Mouse (Mus musculus) mouse embryonic stem cell (cell line): ENCODE results near the gene Kctd18.

Source experiments
- in situ Hi-C, 2 experiments: fragments of 300-500 bp; cut with MboI; formaldehyde crosslinking; loops; 1 replicate in 1 of 2; 3 replicates in 1 of 2; pipeline ENCODE4 v1.14.3; 2019 to 2020; ENCODE audit warnings: low sequenced_read_pairs in 2 of 2, low pct_unique_long_range_greater_than_20kb in 1 of 2, mixed read lengths in 1 of 2; ENCODE audit not compliant: unreplicated experiment in 1 of 2

Gene Kctd18

GRCm38 (mm10) chr1:57996133-57996615, 22.6 kb downstream of the Kctd18 start:
- in situ Hi-C loops: no loop called here

- in situ Hi-C loops: no loop called here
Measured at GRCm38 (mm10) chr1:57995432-57996132, 23.2 kb downstream of the Kctd18 start, which contains the start of gene Sgo2a. TSS of gene Sgo2a (plus strand) at chr1:57995971.

GRCm38 (mm10) chr1:57991277-57991676, 27.5 kb downstream of the Kctd18 start:
- in situ Hi-C loops: no loop called here

GRCm38 (mm10) chr1:57989052-57989600, 29.6 kb downstream of the Kctd18 start:
- in situ Hi-C loops: no loop called here

- in situ Hi-C loops: no loop called here
Measured at GRCm38 (mm10) chr1:57976860-57977259, 41.9 kb downstream of the Kctd18 start.

GRCm38 (mm10) chr1:57971588-57971987, 47.2 kb downstream of the Kctd18 start:
- in situ Hi-C loops: loop anchor here in 1 of 2 experiments (25.0 kb wide), 1 partner anchor 559 kb away; the partner anchor contains the start of genes Maip1 and Tyw5

GRCm38 (mm10) chr1:57969327-57970271, 49.2 kb downstream of the Kctd18 start:
- in situ Hi-C loops: loop anchor here in 1 of 2 experiments (25.0 kb wide), 1 partner anchor 557 kb away; the partner anchor contains the start of genes Maip1 and Tyw5

- in situ Hi-C loops: loop anchor here (10.0 to 25.0 kb wide), 2 partner anchors 531 to 543 kb away; partner anchors contain the start of genes Maip1 (in 1 of the 2) and Tyw5 (in 1 of the 2)
Measured at GRCm38 (mm10) chr1:57955774-57956173, 63.0 kb downstream of the Kctd18 start.

GRCm38 (mm10) chr1:57954376-57954765, 64.4 kb downstream of the Kctd18 start:
- in situ Hi-C loops: loop anchor here (10.0 to 25.0 kb wide), 2 partner anchors 530 to 542 kb away; partner anchors contain the start of genes Maip1 (in 1 of the 2) and Tyw5 (in 1 of the 2)

- in situ Hi-C loops: loop anchor here (10.0 to 25.0 kb wide), 2 partner anchors 529 to 541 kb away; partner anchors contain the start of genes Maip1 (in 1 of the 2) and Tyw5 (in 1 of the 2)
Measured at GRCm38 (mm10) chr1:57953586-57954375, 65.0 kb downstream of the Kctd18 start.

GRCm38 (mm10) chr1:57952509-57952908, 66.2 kb downstream of the Kctd18 start:
- in situ Hi-C loops: loop anchor here (10.0 to 25.0 kb wide), 2 partner anchors 528 to 540 kb away; partner anchors contain the start of genes Maip1 (in 1 of the 2) and Tyw5 (in 1 of the 2)

GRCm38 (mm10) chr1:57949716-57950115, 69.0 kb downstream of the Kctd18 start:
- in situ Hi-C loops: loop anchor here (10.0 to 25.0 kb wide), 2 partner anchors 525 to 537 kb away; partner anchors contain the start of genes Maip1 (in 1 of the 2) and Tyw5 (in 1 of the 2)

- in situ Hi-C loops: no loop called here
Measured at GRCm38 (mm10) chr1:57949195-57949594, 69.6 kb downstream of the Kctd18 start.

GRCm38 (mm10) chr1:57947552-57948347, 71.0 kb downstream of the Kctd18 start:
- in situ Hi-C loops: no loop called here

- in situ Hi-C loops: no loop called here
Measured at GRCm38 (mm10) chr1:57942215-57942614, 76.5 kb downstream of the Kctd18 start.

- in situ Hi-C loops: no loop called here
Measured at GRCm38 (mm10) chr1:57941734-57942133, 77.0 kb downstream of the Kctd18 start.

GRCm38 (mm10) chr1:57941095-57941494, 77.7 kb downstream of the Kctd18 start:
- in situ Hi-C loops: no loop called here
